Mouse (Mus musculus) T-helper 2 cell (primary cell): Measurements from ENCODE around the gene Cage1.

Experiments used
- in situ Hi-C: fragments of 300-600 bp; cut with MboI, MseI; formaldehyde crosslinking; loops from one replicate; pipeline ENCODE4 v1.15.1; 2025; ENCODE audit warnings: high pct_unique_total_duplicates

Gene Cage1

GRCm38 (mm10) chr13:37966256-37967051, 70.4 kb downstream of the Cage1 start:
- in situ Hi-C loops: no loop called here

GRCm38 (mm10) chr13:37965126-37965914, 71.5 kb downstream of the Cage1 start:
- in situ Hi-C loops: no loop called here

- in situ Hi-C loops: no loop called here
These were observed 72.5 kb downstream of the Cage1 start for GRCm38 (mm10) chr13:37964128-37965087.

GRCm38 (mm10) chr13:37963354-37964007, 73.4 kb downstream of the Cage1 start:
- in situ Hi-C loops: no loop called here

- in situ Hi-C loops: no loop called here
These were observed 74.3 kb downstream of the Cage1 start for GRCm38 (mm10) chr13:37962541-37962940.

GRCm38 (mm10) chr13:37959936-37960335, 76.9 kb downstream of the Cage1 start:
- in situ Hi-C loops: no loop called here

- in situ Hi-C loops: no loop called here
These were observed 77.5 kb downstream of the Cage1 start for GRCm38 (mm10) chr13:37959239-37959907.

GRCm38 (mm10) chr13:37958498-37959238, 78.2 kb downstream of the Cage1 start:
- in situ Hi-C loops: no loop called here
